Mouse (Mus musculus) retina, postnatal 7 days (tissue): Measurements from ENCODE around the gene Psmc3ip.
A peak's percentile ranks its signal among the peaks of the same experiment; 100 is the strongest.

ENCODE experiments used
- DNase-seq: peaks from one replicate; pipeline ENCODE4 v3.0.0-alpha.2; 2012; ENCODE audit warnings: low read depth, low spot score

Psmc3ip gene

DNA sequence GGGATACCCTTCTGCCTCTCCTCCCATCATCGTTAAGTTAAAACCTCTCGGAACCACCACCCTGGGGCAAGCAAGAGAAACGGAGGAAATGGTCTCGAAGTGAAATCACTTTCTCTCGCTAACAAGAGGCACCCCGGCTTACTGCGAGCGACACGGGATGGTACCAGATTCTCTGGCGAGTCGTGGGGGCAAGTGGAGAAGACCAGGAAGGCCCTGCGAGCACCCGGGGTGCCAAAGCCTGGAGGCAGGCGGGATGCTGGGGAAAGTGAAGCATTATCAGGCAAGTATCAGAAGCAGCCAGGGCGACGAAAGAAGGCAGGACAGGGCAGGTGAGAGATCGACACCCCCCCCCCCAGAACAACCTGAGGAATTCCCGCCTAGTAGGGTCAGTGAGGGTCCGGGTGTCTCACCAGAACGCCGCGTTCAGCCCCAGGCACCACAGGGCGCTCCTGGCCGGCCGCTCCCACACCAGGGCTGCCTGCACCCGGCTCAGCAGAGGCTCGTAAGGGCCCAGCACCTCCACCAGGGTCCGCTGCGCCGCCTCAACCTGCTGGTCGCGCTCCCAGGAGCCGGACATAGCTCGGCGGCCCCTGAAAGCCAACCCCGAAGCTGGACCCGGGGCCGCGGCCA, 24.0 kb upstream of the Psmc3ip start:
- DNase-seq = peak; percentile 27

DNA sequence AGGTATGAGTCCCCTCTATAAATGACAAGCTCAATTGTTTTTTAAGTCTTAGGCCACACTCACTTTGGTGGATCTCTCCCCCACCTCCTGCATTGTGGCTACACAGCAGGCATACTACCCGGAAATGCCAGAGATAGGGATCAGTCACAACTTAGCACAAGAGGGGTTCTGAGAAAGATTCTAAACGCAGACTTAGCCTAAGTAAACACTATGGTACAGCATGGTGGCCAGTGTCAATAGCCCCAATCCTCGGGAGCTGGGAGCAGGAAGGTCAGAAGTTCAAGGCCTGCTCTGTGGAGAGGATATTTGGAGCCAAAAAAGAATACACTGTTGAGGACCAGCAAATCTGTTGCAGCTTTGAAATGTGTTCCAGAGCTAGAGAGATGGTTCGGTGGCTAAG, 22.9 kb upstream of the Psmc3ip start:
- no peak for DNase-seq

DNA sequence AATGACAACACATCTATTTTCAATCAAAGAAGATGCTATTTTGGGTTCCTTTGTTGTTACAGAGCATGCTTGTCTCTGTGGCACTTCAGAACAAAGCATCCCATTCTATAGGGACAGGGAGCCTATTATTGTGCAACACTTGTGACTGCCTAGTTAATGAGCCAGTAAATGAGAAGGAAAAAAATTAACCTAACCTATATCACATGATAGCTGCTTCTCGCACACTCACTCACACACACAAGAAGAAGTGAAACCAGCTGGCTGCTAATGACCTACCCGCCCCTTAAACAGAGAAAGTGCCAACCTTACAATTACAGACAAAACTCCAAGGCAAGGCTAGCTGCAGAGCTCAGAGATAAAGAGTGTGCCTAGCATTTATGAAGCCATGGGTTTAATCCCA, 20.3 kb upstream of the Psmc3ip start:
- DNase-seq = no peak

DNA sequence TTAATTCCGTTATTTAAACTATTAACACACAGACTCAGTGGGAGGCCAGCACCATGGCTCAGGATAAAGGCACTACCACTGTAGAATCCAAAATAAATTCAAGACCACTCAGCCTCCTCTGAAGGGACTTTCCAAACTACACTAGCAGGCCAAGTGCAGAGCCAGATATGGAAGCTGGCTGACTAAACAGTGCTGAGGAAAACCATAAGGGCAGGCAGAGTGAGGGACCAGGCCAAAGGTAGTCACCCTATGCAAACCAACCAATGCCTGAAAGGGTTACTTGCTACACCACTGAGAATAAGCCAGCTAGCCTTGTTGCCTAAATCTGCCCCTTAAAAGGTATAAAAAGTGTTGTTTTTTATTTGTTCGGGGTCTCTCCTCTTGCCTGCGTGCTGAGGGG, 16.9 kb upstream of the Psmc3ip start:
- DNase-seq = no peak

DNA sequence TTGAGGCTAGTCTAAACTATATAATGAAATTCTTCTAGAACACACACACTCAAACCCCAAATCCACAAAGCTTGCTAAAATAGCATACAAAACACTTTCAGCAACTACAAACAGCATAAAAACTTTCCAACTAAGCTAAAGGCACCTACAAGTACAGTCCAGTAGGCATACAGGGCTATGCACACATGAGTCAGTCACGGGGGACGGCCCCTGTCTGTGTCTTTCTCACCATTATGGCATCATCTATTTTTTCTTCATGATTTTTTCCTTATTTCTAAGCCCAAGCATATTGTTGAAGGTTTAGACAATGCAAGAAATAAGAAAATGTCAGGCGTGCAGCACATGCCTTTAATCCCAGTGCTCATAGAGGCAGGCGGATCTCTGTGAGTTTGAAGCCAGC, 15.9 kb upstream of the Psmc3ip start:
- DNase-seq = no peak

DNA sequence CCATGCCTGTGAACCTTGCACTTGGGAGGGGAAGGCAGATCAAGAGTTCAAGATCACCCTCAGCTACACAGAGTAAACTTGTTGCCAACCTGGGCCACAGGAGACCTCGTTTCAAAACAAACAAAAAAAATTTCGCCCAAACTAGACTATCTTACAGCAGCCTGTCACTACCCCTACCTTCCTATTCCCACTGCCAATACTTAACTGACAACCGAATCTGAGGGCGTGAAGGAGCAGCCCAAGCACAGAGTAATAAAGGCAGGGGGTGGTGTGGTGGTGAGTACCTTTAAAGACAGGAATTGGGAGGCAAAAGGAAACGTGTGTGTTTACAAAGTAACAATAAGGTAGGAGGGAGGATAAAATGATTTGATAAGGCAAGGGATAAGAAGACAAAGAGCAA, 15.5 kb upstream of the Psmc3ip start:
- DNase-seq = no peak

DNA sequence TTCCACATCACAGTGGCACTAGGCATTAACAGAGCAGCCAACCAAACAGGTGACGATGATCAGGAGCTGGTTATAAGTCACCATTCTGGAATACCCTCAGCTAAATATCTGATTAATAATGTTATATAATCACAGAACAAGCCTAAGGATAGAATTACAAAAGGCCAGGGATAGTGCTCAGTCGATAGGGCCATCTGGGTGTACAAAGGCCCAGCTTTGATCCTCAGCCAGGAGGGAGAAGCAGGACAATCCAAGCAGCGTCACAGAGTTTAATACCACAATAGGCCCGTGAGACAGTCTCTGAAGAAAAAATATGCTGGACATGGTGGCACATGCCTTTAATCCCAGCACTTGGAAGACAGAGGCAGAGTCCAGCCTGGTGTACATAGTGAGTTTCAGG, 14.1 kb upstream of the Psmc3ip start:
- DNase-seq = no peak

DNA sequence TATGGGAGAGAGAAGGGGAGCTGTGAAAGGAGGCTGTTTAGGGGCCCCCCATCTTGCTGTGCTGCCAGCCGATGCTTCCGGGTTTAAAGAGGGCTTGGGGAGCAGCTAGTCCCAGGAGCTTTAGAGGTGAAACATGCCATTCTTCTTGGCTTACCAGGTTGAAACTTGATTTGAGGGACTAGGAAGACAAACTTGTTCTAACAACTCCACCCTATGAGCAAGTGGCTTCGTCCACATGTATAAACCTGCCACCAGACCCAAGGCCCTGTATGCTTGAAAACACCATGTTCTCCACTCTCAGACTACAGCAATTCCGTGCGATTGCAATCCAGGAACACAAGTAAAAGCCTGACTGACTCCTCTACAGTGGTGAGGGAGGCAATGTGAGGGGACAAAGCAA, 7.8 kb upstream of the Psmc3ip start:
- no peak for DNase-seq

DNA sequence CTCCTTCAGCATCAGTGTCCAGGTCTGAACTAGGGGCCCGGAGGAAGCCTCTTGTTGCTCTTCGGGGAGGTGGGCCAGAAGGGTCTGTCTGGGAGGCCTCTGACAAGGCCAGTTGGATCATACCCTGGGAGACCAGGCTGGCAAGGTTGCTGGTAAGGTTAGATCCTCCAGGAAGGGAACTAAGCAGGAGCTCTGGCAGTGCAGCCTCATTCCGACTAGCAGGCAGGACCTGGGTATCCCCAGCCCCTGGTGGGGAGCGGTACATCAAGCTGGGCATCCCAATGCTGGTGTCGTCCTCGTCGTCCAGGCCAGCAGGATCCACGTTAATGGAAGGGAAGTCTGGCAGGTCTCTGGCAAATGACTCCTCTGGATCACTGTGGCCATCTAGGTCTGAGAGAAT, 3.0 kb upstream of the Psmc3ip start:
- DNase-seq = no peak

DNA sequence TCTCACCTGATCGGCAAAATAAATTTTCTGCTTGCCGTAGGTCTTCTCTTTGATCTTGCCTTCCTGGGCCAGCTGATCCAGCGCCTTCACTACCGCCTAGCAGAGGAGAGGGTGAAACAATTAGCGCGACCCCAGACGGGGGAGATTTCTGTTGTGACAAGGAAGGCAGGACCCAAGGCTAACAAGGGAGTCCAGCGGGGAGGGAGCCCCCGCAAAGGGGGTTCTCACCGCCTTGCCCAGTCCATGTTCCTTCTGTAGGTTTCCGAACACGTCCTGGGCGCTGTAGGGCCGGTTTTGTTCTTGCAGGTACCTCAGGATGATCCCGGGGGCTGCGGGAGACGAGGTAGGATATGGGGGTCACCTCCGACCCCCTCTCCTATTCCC, 314 bp downstream of the Psmc3ip start:
- no peak for DNase-seq

DNA sequence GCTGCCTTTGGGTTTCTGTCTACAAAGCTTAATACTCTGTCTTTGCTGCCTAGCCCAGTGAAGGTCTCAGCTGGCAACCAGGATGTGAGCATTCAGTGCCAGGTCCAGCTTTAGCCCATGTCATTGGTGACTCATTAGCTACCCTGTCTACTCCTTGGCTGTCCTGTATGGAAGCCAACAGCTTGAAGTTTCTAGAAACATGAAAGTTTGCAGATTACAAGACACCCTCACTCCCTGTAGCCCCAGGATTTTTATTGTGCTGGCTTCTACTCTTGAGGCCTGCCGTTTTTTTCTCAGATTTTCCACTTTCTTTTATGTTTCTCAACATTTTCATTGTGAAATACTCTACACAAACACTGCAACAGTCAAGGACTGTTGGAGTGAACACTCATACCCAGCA, 5.3 kb downstream of the Psmc3ip start:
- no peak for DNase-seq

DNA sequence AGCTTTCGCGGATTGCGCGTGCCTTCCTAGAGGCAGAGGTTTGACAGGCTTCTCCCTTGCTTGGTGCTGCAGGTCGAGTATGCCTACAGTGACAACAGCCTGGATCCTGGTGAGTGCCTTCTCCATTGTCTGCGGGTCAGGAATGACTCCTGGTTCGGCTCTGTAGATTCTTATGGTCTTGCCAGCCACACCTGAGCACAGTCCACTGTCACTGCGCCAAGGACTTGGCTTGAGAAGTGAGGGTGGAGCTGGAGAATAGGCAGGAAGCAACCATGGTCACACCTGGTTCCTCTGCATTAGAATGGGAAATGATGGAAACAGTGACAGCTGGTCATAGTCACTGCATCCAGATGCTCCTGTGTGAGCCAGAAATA, 7.6 kb downstream of the Psmc3ip start:
- DNase-seq = no peak

DNA sequence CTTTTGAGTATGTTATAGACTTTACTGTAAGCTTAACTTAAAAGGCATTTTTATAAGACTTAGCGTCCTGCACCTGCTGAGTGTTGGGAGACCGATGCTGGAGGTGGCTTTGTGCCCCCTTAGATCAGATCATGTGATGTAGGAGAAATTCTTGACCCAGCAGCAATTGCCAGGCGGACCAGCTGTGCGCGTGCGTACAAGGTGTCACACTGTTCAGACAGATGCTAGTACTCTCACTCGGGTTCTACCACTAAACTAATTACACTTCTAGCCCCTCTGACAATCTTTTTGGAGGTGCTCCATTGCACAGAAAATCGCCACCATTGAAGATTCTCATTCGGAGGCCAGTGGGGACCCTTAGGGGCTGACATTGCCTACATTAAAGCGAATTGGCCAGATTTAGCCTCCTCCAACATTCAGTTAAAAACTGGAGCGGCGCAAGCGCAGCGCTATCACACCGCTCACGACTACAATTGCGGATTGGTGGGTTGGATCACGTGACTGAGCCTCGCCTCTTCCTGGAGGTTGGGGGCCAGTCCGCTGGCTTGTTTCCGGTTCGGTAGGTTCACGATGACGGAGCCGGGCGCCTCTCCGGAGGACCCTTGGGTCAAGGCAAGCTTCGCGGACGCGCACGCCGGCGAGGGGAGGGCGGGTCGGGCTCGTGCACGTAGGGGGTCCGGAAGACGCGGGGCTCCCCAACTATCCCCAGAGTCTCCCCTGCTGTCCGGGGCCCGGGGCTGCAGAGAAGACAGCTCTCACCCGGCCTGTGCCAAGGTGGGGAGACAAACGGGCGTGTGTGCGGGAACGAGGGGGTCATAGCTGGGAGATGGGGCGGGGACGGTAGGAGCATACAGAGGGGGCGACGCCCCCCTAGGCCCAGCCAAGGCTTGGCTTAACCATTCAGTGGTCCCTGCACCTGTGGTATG, 8.2 kb downstream of the Psmc3ip start, which contains the start of gene Mlx:
Gene Mlx (plus strand): TSS at position 522 of the 926 bp plus-strand sequence.
- peak; percentile 83 for DNase-seq

DNA sequence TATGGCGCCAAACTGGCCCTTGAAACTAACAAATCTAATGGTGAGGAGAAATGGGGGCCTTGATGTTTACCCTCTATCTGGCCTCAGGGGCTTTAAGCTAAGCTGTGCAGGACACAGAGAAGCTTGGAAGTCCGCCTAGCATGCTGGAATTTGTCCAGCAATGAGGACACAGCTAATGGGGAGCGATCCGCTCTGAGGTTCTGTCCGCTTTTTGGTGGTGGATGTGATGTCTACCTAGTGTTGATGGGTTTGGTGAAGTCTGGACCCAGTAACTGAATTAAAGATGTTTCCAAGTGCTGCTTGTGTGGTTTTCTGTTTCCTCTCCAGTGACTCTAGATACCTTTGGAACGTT, 8.9 kb downstream of the Psmc3ip start:
- no peak for DNase-seq

DNA sequence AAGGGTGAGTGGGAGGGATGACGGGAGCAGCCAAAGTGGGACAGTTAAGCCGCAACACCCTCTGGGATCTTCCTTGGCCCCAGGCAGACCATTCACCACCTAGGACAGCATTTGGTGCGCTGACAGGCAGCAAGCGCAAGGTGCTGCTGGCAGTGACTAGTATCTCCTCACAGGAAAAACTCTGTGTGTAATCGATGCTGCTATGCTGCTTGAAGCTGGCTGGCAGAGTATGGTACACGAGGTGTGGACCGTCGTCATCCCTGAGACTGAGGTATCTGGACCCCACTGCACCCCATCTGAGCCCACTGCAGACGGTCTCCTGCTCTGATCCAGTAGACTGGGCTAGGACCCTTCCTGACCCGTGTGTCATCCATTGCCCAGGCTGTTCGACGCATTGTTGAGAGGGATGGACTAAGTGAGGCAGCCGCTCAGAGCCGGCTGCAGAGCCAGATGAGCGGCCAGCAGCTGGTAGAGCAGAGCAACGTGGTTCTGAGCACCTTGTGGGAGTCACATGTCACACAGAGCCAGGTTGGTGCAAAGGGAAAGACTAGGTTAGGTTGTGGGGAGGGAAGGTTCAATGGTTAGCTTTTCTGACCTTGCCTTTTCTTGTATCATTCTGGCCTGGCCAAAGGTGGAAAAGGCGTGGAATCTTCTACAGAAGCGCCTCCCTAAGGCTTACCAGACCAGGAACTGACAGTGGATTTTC, 9.5 kb downstream of the Psmc3ip start:
- DNase-seq = no peak

DNA sequence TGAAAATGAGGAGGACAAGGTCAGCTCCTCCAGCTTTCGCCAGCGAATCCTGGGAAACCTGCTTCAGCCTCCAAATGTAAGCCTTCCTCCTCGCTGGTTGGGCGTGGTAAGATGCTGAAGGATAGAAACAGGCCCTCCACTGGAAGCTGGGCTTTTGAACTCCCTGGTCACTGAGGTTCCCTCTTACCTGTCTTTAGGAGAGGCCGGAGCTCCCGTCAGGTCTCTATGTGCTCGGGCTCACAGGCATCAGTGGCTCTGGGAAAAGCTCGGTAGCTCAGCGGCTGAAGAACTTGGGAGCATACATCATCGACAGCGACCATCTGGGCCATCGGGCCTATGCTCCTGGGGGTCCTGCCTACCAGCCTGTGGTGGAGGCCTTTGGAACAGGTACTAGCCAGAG, 10.4 kb downstream of the Psmc3ip start:
- DNase-seq = no peak

DNA sequence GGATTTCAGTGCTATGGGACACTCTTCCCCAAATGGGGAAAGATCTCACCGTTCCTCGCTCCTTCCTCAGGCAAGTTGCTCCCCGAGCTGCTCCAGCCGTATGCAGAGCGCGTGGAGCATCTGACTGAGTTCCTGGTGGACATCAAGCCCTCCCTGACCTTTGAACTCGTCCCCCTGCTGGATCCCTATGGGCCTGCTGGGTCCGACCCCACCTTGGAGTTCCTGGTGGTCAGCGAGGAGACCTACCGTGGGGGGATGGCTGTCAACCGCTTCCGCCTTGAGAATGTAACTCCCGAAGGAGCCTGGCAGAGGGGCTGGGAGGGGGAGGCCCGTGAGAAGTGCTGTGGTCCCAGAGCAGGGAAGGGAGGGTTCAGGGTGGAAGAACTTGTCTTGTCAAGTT, 11.0 kb downstream of the Psmc3ip start:
- no peak for DNase-seq

DNA sequence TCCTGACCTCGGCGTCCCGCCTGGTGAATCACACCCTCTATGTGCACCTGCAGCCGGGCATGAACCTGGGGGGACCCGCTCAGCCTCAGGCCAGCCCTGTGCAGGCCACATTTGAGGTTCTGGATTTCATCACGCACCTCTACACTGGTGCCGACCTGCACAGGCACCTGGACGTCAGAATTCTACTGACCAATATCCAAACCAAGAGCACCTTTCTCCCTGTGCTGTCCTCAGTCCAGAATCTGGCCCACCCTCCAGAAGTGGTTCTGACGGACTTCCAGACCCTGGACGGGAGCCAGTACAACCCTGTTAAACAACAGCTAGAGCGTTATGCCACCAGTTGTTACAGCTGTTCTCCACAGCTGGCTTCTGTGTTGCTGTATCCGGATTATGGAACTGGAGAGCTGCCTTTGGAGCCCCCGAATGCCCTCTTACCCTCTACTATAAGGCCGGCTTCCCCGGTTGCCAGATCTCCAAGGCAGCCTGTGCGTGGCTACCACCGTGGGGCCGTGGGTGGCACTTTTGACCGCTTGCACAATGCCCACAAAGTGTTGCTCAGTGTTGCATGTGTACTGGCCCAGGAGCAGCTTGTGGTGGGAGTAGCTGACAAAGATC, 12.0 kb downstream of the Psmc3ip start:
- no peak for DNase-seq

DNA sequence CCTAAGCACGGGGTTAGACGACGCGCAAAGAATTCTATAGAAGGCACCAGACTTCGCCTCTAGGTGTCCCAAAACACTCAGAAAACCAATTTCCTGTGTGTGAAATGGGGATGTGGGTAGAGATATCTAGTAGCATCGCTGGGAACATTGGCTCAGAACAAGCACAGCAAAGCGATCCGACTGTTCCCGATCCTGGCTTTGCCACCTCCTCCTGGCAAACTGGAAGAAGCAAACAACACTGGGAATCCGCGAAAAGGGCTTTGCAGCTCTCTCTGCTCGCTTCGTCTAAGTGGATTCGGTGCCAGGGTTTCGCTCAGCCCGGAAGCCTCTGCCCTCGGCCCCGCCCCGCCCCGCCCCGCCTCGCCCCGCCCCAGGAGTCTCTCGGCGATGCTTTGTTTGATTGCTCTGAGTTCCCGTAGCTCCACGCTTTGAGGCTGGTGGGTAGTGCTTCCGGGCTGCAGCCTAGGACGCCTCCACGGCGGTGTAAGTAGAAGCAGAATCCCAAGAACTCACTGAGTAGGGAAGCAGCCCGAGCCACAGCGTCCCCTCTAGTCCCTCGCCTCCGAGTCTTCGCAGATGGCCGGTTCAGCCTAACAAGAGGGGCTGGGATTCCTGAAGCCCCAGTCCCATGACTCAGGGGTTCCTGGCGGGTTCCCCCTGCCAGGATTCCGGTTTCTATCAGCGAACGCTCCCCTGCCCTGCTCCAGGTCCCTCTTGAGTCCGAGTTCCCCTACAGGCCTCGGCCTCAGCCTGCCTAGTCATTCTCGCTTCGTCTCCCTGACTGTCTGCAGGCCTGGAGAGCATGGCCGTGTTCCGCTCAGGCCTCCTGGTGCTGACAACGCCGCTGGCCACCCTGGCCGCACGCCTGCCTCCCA, 12.8 kb downstream of the Psmc3ip start, which contains the start of gene Coasy:
Gene Coasy (plus strand): TSS at position 358 of the 875 bp plus-strand sequence.
- peak; percentile 88 for DNase-seq

DNA sequence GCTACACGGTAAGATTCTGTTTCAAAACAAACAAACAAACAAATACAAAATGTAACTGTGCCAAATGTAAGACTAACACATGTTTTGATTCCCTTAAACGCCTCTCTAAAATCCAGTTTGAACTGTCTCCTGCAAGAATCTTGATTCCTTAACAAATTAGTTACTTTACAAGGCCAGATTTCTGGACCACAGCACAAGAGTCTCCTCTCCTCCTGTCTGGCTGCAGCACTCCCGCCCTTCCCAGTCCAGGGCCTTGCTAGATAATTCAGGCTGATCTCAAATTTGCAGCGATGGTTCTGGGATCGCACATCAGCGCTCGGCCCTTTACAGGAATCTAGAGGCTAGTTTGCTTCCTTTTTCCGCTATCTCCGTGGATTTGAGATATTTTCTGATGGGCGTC, 13.6 kb downstream of the Psmc3ip start:
- DNase-seq = no peak

DNA sequence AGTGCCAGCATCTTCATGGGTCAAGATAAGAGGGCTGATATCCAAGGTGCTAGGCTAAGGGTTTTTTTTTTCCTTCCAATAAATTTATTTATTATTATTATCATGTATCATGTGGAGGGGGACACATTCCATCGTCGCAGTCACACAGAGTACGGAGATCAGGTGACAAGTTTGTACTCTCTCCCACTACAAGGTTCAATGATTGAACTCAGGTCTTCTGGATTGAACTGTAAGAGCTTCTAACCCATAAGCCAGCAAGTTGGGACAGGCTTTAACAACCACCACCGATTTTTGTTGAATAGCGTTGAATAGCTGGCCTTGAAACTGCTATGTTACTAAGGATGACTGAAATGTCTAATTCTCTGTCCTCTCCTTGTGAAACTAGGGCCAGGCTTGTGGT, 14.8 kb downstream of the Psmc3ip start:
- DNase-seq = no peak
